Mouse (Mus musculus): ENCODE results near the gene Igfbp5. TPM values are rescaled to one million over a fixed set of nuclear protein-coding genes. Genes with fewer than 3 reads are reported as not detected.

The Igfbp5 gene
- polyA plus RNA-seq, 1 experiment from 2014 or later = 126 TPM

DNA sequence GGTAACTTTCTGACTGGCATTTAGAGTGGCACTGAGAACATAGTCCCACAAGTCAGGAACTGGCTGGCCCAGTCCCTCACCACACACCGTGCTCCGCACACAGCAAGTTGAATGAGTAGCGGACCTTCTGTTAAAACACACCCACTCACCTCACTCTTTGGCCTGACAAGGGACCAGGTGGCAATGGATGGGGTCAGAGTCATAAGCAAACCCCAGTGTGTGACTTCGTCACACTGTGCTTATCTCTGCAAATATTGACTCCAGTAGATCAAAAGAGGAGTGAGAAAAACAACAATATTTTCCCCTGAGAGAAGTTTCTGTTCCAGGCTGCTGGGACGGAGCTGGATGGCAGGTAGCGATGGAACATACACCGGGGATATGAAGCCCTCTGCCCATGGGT is 65.4 kb downstream of the Igfbp5 start:
- no peak for ATAC-seq (ENCODE audit: extremely low read depth, insufficient number of reproducible peaks, low FRiP score, low TSS enrichment)
- H3K4me1 ChIP-seq = peaks cover 21% of the 10 kb centered on the region
- 89% methylated on average over 7 of the region's 7 CpGs for WGBS
- H3K9me3 ChIP-seq = peaks cover 5% of the 10 kb centered on the region; the same call in 1 of the 2 replicates
- no peak overlapping the region for H3K4me2 ChIP-seq
- no peak overlapping the region for H3K27ac ChIP-seq (replicated peaks)
- H3K9ac ChIP-seq = no peak overlapping the region
- H3K4me3 ChIP-seq = no peak overlapping the region
- no peaks in the 10 kb centered on the region for H3K36me3 ChIP-seq
- H3K27me3 ChIP-seq (replicated peaks) = no peaks in the 10 kb centered on the region

Other genes starting within 250 kb of the Igfbp5 start
- gene Ankar, start 174.3 kb downstream of the Igfbp5 start, polyA plus RNA-seq (2015; fragmentation: Nextera tagmentation; extraction: Ambion mirVana) = not detected in 2 replicates
- 1,013 and 1,094 TPM in 2 replicates for gene Rpl37a, start 163.6 kb downstream of the Igfbp5 start, polyA plus RNA-seq (2015; fragmentation: Nextera tagmentation; extraction: Ambion mirVana)
- 85.0 and 87.3 TPM in 2 replicates for gene Igfbp2, start 50.4 kb downstream of the Igfbp5 start, polyA plus RNA-seq (2015; fragmentation: Nextera tagmentation; extraction: Ambion mirVana)
- gene Tnp1, start 141.0 kb upstream of the Igfbp5 start, polyA plus RNA-seq (2015; fragmentation: Nextera tagmentation; extraction: Ambion mirVana) = not detected in 2 replicates